Mouse (Mus musculus) layer of hippocampus, adult 2 months (tissue): ENCODE results near the gene Bicdl1. TPM values are rescaled to one million over a fixed set of nuclear protein-coding genes. Genes with fewer than 3 reads are reported as not detected.

Experiments used
- DNase-seq, 2 experiments: peaks; one replicate each; pipeline ENCODE4 v3.0.0; 2022; ENCODE audit warnings: low spot score in 2 of 2
- H3K27ac ChIP-seq: fragments of 200-600 bp; 2 replicates; pipeline ENCODE4 v1.8.1; 2022
- H3K4me3 ChIP-seq: fragments of 200-600 bp; 2 replicates; pipeline ENCODE4 v1.8.1; 2022; ENCODE audit warnings: mild to moderate bottlenecking
- CTCF ChIP-seq: fragments of 200-600 bp; conservative IDR thresholded peaks from 2 replicates; pipeline ENCODE4 v1.8.1; 2022; ENCODE audit warnings: antibody characterized with exemption, mild to moderate bottlenecking, moderate library complexity
- microRNA-seq, 2 experiments: library from miRNA; unstranded; fragments of <30 nt; microRNA quantifications; one replicate each; pipeline ENCODE4 v1.2.0; 2021
- total RNA-seq, 2 experiments: library from RNA; stranded (reverse); gene quantifications; 2 replicates each; pipeline ENCODE4 v1.2.3; 2021

Gene Bicdl1
- total RNA-seq, 2 experiments from 2014 or later, result 123 to 125 TPM

DNA sequence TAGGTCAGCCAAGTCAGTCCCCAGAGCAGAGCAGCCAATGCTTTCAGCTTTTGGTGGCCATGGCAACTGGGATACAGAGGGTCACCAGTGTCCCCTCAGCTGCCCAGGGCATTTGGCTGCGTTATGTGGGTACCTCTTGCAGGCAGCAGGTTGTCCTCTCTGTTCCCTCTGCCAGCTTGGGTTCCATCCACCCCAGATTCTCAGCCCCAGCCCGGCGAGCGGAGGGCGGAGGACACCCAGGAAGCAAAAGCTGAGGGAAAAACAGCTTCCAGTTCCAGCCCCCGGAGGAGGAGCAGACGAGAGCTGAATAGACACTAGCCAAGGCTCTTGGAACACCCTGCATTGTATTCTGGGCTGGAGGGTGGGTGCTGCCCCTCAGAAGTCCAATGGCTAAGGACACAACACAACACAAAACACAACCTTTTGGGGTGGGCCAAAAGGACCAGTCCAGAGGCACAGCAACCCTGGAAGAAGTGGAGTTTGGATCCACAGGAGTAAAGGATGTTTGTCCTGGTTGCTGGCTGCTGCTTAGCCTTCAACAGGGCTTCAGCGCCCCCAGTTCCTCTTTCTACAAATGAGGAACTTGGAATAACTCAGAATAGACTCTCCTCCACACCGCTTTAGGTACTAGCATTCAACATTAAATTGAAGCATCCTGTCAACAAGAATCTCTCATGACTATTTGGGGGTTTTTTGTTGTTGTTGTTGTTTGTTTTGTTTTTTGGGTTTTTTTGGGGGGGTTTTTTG lies 107.6 kb downstream of the Bicdl1 start:
- TF ChIP-seq CTCF, result no peak
- no peak for DNase-seq
- H3K27ac ChIP-seq, result peak overlapping the region; percentile 74
- no peak overlapping the region for H3K4me3 ChIP-seq

DNA sequence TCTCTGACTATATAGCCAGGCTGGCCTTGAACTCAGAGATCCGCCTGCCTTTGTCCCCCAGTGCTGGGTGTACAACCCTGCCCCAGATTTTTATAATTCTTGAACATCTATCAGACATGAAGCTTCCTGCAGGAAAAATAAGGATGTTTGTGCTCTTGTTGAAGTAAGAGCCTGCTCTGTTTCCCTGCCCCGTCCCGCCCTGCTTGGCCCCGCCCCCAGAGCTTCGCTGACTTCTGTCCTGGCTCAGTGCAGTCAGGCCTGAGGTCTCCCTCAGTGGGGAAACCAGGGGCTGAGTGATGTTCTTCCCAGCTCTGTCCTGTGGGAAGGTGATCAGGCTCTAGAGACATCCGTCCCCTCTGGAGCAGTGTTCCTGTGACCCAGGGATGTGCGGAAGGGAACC lies 108.7 kb downstream of the Bicdl1 start:
- Histone ChIP-seq H3K27ac (no peak overlapping the region), H3K4me3 (no peak overlapping the region)
- no peak for DNase-seq
- TF ChIP-seq CTCF, result no peak

DNA sequence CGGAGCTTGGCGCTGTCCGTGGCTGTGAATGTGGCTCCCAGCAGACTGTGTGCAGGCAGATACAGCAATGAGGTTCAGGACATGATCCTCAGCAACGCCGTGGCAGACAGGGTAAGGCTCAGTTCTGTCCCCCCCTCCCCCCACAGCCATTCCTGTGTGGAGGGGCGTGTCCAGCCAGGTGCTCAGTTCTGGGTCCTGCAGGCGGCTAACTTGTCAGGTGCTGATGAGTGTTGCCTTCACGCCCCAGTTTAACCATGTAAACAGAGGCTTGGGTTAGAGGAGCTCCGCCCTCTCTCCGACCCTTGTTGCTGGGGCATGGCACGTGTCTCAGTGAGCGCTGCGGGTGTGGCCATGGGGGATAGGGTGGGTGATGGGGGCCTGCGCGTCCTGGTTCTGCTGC lies 111.7 kb downstream of the Bicdl1 start:
- TF ChIP-seq CTCF, result no peak
- DNase-seq, result no peak
- Histone ChIP-seq H3K4me3 (no peak overlapping the region), H3K27ac (no peak overlapping the region)

DNA sequence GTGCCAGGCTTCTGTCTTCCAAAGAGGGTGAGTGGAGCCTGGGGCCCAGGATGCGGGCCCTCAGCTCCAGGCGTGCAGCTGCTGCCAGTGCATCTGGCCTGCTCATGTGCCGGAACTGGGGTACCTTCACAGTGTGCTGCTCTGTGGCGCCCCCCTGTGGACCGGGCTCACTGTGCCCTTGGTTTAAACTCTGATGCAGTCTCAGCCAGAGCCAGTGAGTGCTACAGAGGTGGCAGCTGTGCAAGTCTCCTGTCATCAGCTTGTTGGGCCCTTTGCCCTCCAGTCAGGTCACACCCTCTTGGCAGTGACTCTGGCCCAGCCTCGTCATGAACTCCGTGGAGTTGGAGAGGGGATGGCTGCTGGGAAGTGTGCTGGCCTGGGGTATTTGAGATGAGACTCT lies 116.5 kb downstream of the Bicdl1 start:
- no peak for DNase-seq
- TF ChIP-seq CTCF, result peak; percentile 75
- no peak overlapping the region for H3K4me3 ChIP-seq
- H3K27ac ChIP-seq, result no peak overlapping the region

DNA sequence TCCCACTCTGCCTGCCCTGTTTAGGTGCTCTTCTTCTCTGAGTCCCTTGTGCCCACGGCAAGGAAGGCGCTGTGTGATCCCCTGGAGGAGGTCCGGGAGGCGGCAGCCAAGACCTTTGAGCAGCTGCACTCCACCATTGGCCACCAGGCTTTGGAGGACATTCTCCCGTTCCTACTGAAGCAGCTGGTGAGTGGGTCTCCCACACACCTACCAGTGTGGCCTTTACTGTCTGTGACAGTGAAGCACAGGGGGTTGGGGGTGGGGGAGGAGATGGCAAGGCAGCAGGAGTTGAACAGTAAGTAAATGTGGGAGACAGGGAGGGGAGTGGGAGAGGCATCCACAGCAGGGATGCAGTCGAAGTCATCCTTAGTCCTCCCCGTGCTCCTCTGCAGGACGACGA lies 118.1 kb downstream of the Bicdl1 start:
- no peak for DNase-seq
- H3K27ac ChIP-seq, result peak overlapping the region; percentile 28; the same call in 1 of the 2 replicates
- H3K4me3 ChIP-seq, result no peak overlapping the region
- TF ChIP-seq CTCF, result no peak

DNA sequence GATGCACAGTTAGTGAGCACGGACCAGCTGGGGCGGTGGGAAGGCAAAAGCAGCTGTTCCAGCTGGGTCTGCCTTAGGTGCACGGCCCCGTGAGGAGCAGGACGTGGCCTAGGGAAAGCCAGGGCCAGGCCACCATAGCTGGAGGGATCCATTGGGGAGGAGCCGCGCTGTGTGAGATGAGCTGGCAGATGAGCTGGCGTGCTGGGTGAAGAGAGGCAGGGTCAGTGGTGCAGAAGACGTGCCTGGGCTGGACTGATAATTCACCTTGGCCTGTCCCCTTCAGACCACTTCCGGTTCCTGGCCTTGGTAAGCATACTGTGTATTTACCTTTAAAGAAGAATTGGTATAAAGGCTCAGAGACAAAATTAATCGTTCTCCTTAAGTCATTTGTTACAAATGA lies 119.9 kb downstream of the Bicdl1 start:
- DNase-seq, result no peak
- H3K4me3 ChIP-seq, result no peak overlapping the region
- no peak for TF ChIP-seq CTCF
- no peak overlapping the region for H3K27ac ChIP-seq

DNA sequence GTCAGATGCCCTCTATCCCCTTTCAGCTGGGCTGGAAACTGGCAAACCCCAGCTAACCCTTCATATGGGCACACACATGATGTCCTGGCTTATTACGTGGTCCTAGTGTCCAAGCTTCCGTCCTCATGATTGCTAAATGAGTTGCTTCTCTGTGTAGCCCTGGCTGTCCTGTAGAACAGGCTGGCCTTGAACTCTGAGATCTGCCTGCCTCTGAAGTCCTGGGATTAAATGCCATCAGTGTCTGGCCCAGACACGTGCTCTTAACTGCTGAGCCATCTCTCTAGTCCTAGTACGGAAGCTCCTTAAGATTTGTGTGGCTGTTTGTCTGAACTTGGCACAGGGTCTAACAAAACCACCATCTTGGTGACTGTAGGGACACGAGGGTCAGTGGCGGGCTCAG lies 127.9 kb downstream of the Bicdl1 start:
- no peak for TF ChIP-seq CTCF
- H3K27ac ChIP-seq, result no peak overlapping the region
- DNase-seq, result no peak
- no peak overlapping the region for H3K4me3 ChIP-seq

Small RNA genes within 50 kb of the gene (microRNA-seq; reads per million reads assigned to microRNA genes)
- 0.18 to 0.32 reads per million in 2 experiments for gene Mir7030

Other genes starting within 250 kb of the Bicdl1 start
- gene Sirt4, start 246.9 kb downstream of the Bicdl1 start, total RNA-seq, result 10 to 100 TPM; 37.8 to 56.5 TPM
- gene Pxn, start 224.9 kb downstream of the Bicdl1 start, total RNA-seq, result 10 to 100 TPM; 40.8 to 47.3 TPM
- gene Rplp0, start 172.2 kb downstream of the Bicdl1 start, total RNA-seq, result 100 to 1,000 TPM; 225 to 234 TPM
- gene Gcn1l1, start 166.4 kb downstream of the Bicdl1 start, total RNA-seq, result 10 to 100 TPM; 74.5 to 76.7 TPM
- 10 to 100 TPM; 85.6 to 98.6 TPM for gene Rab35, start 99.7 kb downstream of the Bicdl1 start, total RNA-seq
- gene Cit, start 113.7 kb upstream of the Bicdl1 start, total RNA-seq, result 10 to 100 TPM; 57.2 to 60.5 TPM